Mouse (Mus musculus): Measurements from ENCODE around the gene D7Ertd443e. TPM values are rescaled to one million over a fixed set of nuclear protein-coding genes. Genes with fewer than 3 reads are reported as not detected.

Gene D7Ertd443e
- total RNA-seq (2015; ENCODE audit: low replicate concordance) (not detected in 2 replicates), total RNA-seq (2017; ENCODE audit: low replicate concordance) (not detected in 2 replicates)

- no peak for ATAC-seq (replicated peaks; ENCODE audit: low FRiP score, poor library complexity, severe bottlenecking)
Observed at GRCm38 (mm10) chr7:134385561-134385960, at the start of gene D7Ertd443e. Gene D7Ertd443e, minus strand, starts transcription at chr7:134385661.

- no peak for ATAC-seq (replicated peaks; ENCODE audit: low FRiP score, poor library complexity, severe bottlenecking)
Observed at GRCm38 (mm10) chr7:134431681-134432080, 46.2 kb upstream of the D7Ertd443e start.

GRCm38 (mm10) chr7:134428676-134429075 is 43.2 kb upstream of the D7Ertd443e start:
- ATAC-seq (replicated peaks; ENCODE audit: low FRiP score, poor library complexity, severe bottlenecking): no peak

- no peak for ATAC-seq (replicated peaks; ENCODE audit: low FRiP score, poor library complexity, severe bottlenecking)
Observed at GRCm38 (mm10) chr7:134415014-134415413, 29.6 kb upstream of the D7Ertd443e start.

- ATAC-seq (replicated peaks; ENCODE audit: low FRiP score, poor library complexity, severe bottlenecking): no peak
Observed at GRCm38 (mm10) chr7:134414005-134414690, 28.7 kb upstream of the D7Ertd443e start.

GRCm38 (mm10) chr7:134408641-134409040 is 23.2 kb upstream of the D7Ertd443e start:
- ATAC-seq (replicated peaks; ENCODE audit: low FRiP score, poor library complexity, severe bottlenecking): no peak

- no peak for ATAC-seq (replicated peaks; ENCODE audit: low FRiP score, poor library complexity, severe bottlenecking)
Observed at GRCm38 (mm10) chr7:134400746-134401145, 15.3 kb upstream of the D7Ertd443e start.

GRCm38 (mm10) chr7:134396769-134397168 is 11.3 kb upstream of the D7Ertd443e start:
- ATAC-seq (replicated peaks; ENCODE audit: low FRiP score, poor library complexity, severe bottlenecking): no peak

- no peak for ATAC-seq (replicated peaks; ENCODE audit: low FRiP score, poor library complexity, severe bottlenecking)
Observed at GRCm38 (mm10) chr7:134382791-134383190, 2.7 kb downstream of the D7Ertd443e start.

- ATAC-seq (replicated peaks; ENCODE audit: low FRiP score, poor library complexity, severe bottlenecking): no peak
Observed at GRCm38 (mm10) chr7:134381407-134381861, 4.0 kb downstream of the D7Ertd443e start.

- ATAC-seq (replicated peaks; ENCODE audit: low FRiP score, poor library complexity, severe bottlenecking): no peak
Observed at GRCm38 (mm10) chr7:134378273-134378672, 7.2 kb downstream of the D7Ertd443e start.

- ATAC-seq (replicated peaks; ENCODE audit: low FRiP score, poor library complexity, severe bottlenecking): no peak
Observed at GRCm38 (mm10) chr7:134376786-134377185, 8.7 kb downstream of the D7Ertd443e start.

- ATAC-seq (replicated peaks; ENCODE audit: low FRiP score, poor library complexity, severe bottlenecking): no peak
Observed at GRCm38 (mm10) chr7:134372276-134372675, 13.2 kb downstream of the D7Ertd443e start.

GRCm38 (mm10) chr7:134369241-134369640 is 16.2 kb downstream of the D7Ertd443e start:
- no peak for ATAC-seq (replicated peaks; ENCODE audit: low FRiP score, poor library complexity, severe bottlenecking)

- no peak for ATAC-seq (replicated peaks; ENCODE audit: low FRiP score, poor library complexity, severe bottlenecking)
Observed at GRCm38 (mm10) chr7:134362257-134362870, 23.1 kb downstream of the D7Ertd443e start.

- ATAC-seq (replicated peaks; ENCODE audit: low FRiP score, poor library complexity, severe bottlenecking): no peak
Observed at GRCm38 (mm10) chr7:134348825-134349224, 36.6 kb downstream of the D7Ertd443e start.

- no peak for ATAC-seq (replicated peaks; ENCODE audit: low FRiP score, poor library complexity, severe bottlenecking)
Observed at GRCm38 (mm10) chr7:134342202-134342601, 43.3 kb downstream of the D7Ertd443e start.

GRCm38 (mm10) chr7:134335951-134336350 is 49.5 kb downstream of the D7Ertd443e start:
- no peak for ATAC-seq (replicated peaks; ENCODE audit: low FRiP score, poor library complexity, severe bottlenecking)

- ATAC-seq (replicated peaks; ENCODE audit: low FRiP score, poor library complexity, severe bottlenecking): no peak
Observed at GRCm38 (mm10) chr7:134320979-134321378, 64.5 kb downstream of the D7Ertd443e start.

GRCm38 (mm10) chr7:134302084-134302483 is 83.4 kb downstream of the D7Ertd443e start:
- no peak for ATAC-seq (replicated peaks; ENCODE audit: low FRiP score, poor library complexity, severe bottlenecking)

GRCm38 (mm10) chr7:134301285-134301684 is 84.2 kb downstream of the D7Ertd443e start:
- ATAC-seq (replicated peaks; ENCODE audit: low FRiP score, poor library complexity, severe bottlenecking): no peak

Data from erythroid progenitor cell, adult 5-6 weeks (primary cell).